ENCODE assay signal across 8 mouse cellular contexts in the genomic region with DNA sequence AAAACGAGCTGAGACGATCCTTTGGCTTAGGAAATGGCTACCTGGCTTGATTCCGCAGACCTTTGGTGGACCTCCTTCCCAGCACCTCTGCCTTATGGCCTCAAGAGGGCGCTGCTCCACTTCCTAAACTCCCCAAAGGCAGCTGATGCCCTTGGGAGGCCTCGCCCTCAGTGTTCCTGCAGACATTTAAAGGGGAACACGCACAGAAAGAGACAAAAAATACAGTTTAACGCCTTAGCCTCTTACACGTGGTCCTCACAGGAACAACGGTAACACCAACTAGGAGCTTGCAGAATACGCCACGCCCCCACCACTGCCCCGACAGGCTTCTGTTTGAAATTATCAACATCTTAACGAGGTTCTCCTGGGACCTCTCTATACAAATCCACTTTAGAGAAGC.
DNase-seq lines count a peak whose midpoint lies in the region; ATAC-seq and TF ChIP-seq lines count a peak whose summit lies in the region.

No protein-coding gene starts in this region.

- peaks cover 39% of the 10 kb centered on the region for H3K27me3 ChIP-seq in G1E (ENCODE audit: insufficient read depth, low read length)
- no peaks in the 10 kb centered on the region for H3K27me3 ChIP-seq in lung, embryonic 16.5 days (ENCODE audit: control insufficient read depth, insufficient read depth, low read depth, low read length)
- no peaks in the 10 kb centered on the region for H3K27me3 ChIP-seq in thymus, adult 2 months (ENCODE audit: control insufficient read depth, insufficient read depth, low read length)

- H3K4me1 ChIP-seq in G1E (ENCODE audit: insufficient read depth, low read depth, low read length) = peaks cover 12% of the 10 kb centered on the region
- peaks cover 65% of the 10 kb centered on the region for H3K4me1 ChIP-seq in lung, embryonic 16.5 days (replicated peaks; ENCODE audit: control insufficient read depth, insufficient read depth, low read length)
- H3K4me1 ChIP-seq in thymus, adult 2 months (replicated peaks; ENCODE audit: control insufficient read depth, insufficient read depth, low read length) = peaks cover 16% of the 10 kb centered on the region

- H3K36me3 ChIP-seq in G1E (replicated peaks) = no peaks in the 10 kb centered on the region
- H3K36me3 ChIP-seq in lung, embryonic 16.5 days (ENCODE audit: control insufficient read depth, insufficient read depth, low read length) = no peaks in the 10 kb centered on the region
- H3K36me3 ChIP-seq in thymus, adult 2 months (ENCODE audit: control insufficient read depth, insufficient read depth, low read length) = no peaks in the 10 kb centered on the region

- WGBS in lung, embryonic 16.5 days = 2% methylated on average over 13 of the region's 13 CpGs
- WGBS in thymus, adult 2 months = 4% methylated on average over 13 of the region's 13 CpGs

- peak; percentile 59 for TF ChIP-seq CTCF in G1E (IDR thresholded peaks at IDR 0.05; ENCODE audit: low read depth, low read length)
- TF ChIP-seq CTCF in thymus, adult 2 months (IDR thresholded peaks at IDR 0.05; ENCODE audit: borderline replicate concordance, control insufficient read depth, extremely low read depth, insufficient read depth, low read length, poor library complexity) = peak; percentile 88

- DNase-seq in G1E (ENCODE audit: low spot score) = peak; percentile 26
- DNase-seq in cerebellum, adult 11-12 months = peak; percentile 51
- peak; percentile 91 for DNase-seq in forelimb bud, embryonic 11.5 days (ENCODE audit: low read depth, low spot score)
- DNase-seq in layer of hippocampus, adult 9-11 months = peak; percentile 82
- peak; percentile 79 for DNase-seq in ovary, adult 18-20 months (ENCODE audit: low spot score)
- DNase-seq in thymus, adult 2 months = peak; percentile 66

- peak overlapping the region; percentile 51 for H3K4me2 ChIP-seq in lung, embryonic 16.5 days (ENCODE audit: low read depth, low read length)

- no peaks in the 10 kb centered on the region for H3K9me3 ChIP-seq in G1E (replicated peaks)
- H3K9me3 ChIP-seq in lung, embryonic 16.5 days (ENCODE audit: control insufficient read depth, low read length) = no peaks in the 10 kb centered on the region

- no peak for TF ChIP-seq POLR2A in thymus, adult 2 months (IDR thresholded peaks at IDR 0.05; ENCODE audit: control insufficient read depth, extremely low read depth, insufficient read depth, low read length, poor library complexity)

- ATAC-seq in G1E (ENCODE audit: extremely low read depth, insufficient number of reproducible peaks, low FRiP score, poor library complexity, severe bottlenecking) = 0 out of 2 replicates have a peak, but pooled peaks have one; percentile 28
- ATAC-seq in hematopoietic stem cell, adult 5-6 weeks (replicated peaks in 1 of 2; ENCODE audit: insufficient read depth in 1 of 2, low FRiP score in 2 of 2, low TSS enrichment in 1 of 2, low read depth in 1 of 2, poor library complexity in 2 of 2, severe bottlenecking in 2 of 2) = peak; percentile 80 to 88
- peak; percentile 35 for ATAC-seq in lung, embryonic 16.5 days (ENCODE audit: low read depth)

- peak overlapping the region; percentile 71 for H3K9ac ChIP-seq in lung, embryonic 16.5 days (ENCODE audit: low read length)

- no peak overlapping the region for H3K4me3 ChIP-seq in G1E (ENCODE audit: low read depth, low read length)
- H3K4me3 ChIP-seq in lung, embryonic 16.5 days (ENCODE audit: low read length) = no peak overlapping the region
- no peak overlapping the region for H3K4me3 ChIP-seq in thymus, adult 2 months (ENCODE audit: control insufficient read depth, insufficient read depth, low read length)

- H3K27ac ChIP-seq in lung, embryonic 16.5 days (ENCODE audit: low read length) = peak overlapping the region; percentile 96
- no peak overlapping the region for H3K27ac ChIP-seq in thymus, adult 2 months (ENCODE audit: control insufficient read depth, insufficient read depth, low read length)

Comparison
In these comparisons a context has a peak if more than half of its experiments do, and no peak if none do; other contexts are left out.
1. ATAC-seq: peak in every context shown above with its lines; median percentile 84 in hematopoietic stem cell, adult 5-6 weeks; 35 in lung, embryonic 16.5 days; 28 in G1E.
2. DNase-seq: peak in every context shown above with its lines; median percentile 91 in forelimb bud, embryonic 11.5 days; 82 in layer of hippocampus, adult 9-11 months; 79 in ovary, adult 18-20 months; 66 in thymus, adult 2 months; 51 in cerebellum, adult 11-12 months; 26 in G1E.